Mouse (Mus musculus) myocyte (in vitro differentiated cells): Measurements from ENCODE around the gene Myl7.

ENCODE experiments used
- CEBPB ChIP-seq: IDR thresholded peaks from 2 replicates; pipeline ENCODE4 v1.6.1; 2011; ENCODE audit warnings: mild to moderate bottlenecking, moderate library complexity; ENCODE audit not compliant: poor library complexity, insufficient read depth, severe bottlenecking
- MAX ChIP-seq: IDR thresholded peaks from one replicate; pipeline ENCODE4 v1.6.1; 2011; ENCODE audit warnings: low read depth, mild to moderate bottlenecking, control low read depth
- MYOG ChIP-seq, 3 experiments: IDR thresholded peaks; one replicate each; pipeline ENCODE4 v1.6.1; 2011; ENCODE audit warnings: control low read depth in 2 of 3, low read depth in 2 of 3, mild to moderate bottlenecking in 2 of 3; ENCODE audit not compliant: insufficient read length in 2 of 3, control insufficient read depth in 1 of 3, insufficient read depth in 1 of 3
- POLR2A ChIP-seq: IDR thresholded peaks from one replicate; pipeline ENCODE4 v1.6.1; 2011; ENCODE audit warnings: low read depth, mild to moderate bottlenecking, control low read depth, moderate library complexity; ENCODE audit not compliant: insufficient read length
- POLR2AphosphoS2 ChIP-seq: IDR thresholded peaks from one replicate; pipeline ENCODE4 v1.6.1; 2011; ENCODE audit warnings: low read depth, control low read depth; ENCODE audit not compliant: insufficient read length
- SRF ChIP-seq: IDR thresholded peaks from one replicate; pipeline ENCODE4 v1.6.1; 2011; ENCODE audit warnings: low read depth; ENCODE audit not compliant: control insufficient read depth, insufficient read length
- TCF12 ChIP-seq: IDR thresholded peaks from one replicate; pipeline ENCODE4 v1.6.1; 2011; ENCODE audit warnings: mild to moderate bottlenecking, control low read depth; ENCODE audit not compliant: poor library complexity, insufficient read depth, severe bottlenecking
- USF1 ChIP-seq: IDR thresholded peaks from one replicate; pipeline ENCODE4 v1.6.1; 2011; ENCODE audit warnings: low read depth, mild to moderate bottlenecking, control low read depth, moderate library complexity

DNA sequence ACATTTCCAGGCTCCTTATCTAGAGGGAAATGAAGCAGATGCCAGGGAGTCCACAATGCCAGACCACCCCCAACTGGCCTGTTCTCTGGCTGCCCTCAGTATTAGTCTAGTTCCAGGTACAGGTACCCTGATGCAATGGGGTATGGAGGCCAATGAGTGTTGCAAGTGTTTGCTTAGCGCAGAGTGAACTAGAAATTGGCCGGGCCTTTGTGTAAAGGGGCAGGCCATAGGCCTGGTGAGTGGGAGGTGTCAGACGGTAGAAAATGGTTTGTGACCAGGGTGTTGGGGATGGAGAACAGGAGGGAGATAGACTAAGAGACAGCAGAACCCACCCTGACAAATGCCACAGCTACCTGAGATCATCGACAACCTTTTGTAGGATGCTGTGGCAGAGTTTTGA, 21.0 kb upstream of the Myl7 start:
- TF ChIP-seq SRF (no peak), MAX (no peak), MYOG (IDR thresholded peaks at IDR 0.05; ENCODE audit: control insufficient read depth in 1 of 3, insufficient read depth in 1 of 3, insufficient read length in 2 of 3, low read depth in 2 of 3) (no peak), POLR2A (no peak), POLR2AphosphoS2 (no peak), TCF12 (no peak), CEBPB (no peak), USF1 (no peak)
